Mouse (Mus musculus) kidney, embryonic 15.5 days (tissue): Measurements from ENCODE around the gene Hnrnpu. TPM values are rescaled to one million over a fixed set of nuclear protein-coding genes. Genes with fewer than 3 reads are reported as not detected.
"Not testable (repeated sequence)": the region's sequence is repeated elsewhere in the genome, so short reads cannot be mapped to it uniquely, and the experiment has no call there.

Experiments
- ATAC-seq: fragments of 200-750 bp; cut with Nextera tagmentation; replicated peaks from 2 replicates; pipeline ENCODE4 v1.8.0; 2017; ENCODE audit warnings: moderate TSS enrichment; ENCODE audit not compliant: low FRiP score
- H3K27ac ChIP-seq: fragments of 300-500 bp; sonication (generic); 2 replicates; pipeline ENCODE4 v1.5.1; 2015; ENCODE audit warnings: mild to moderate bottlenecking, inconsistent platforms
- H3K27me3 ChIP-seq: fragments of 300-500 bp; sonication (generic); 2 replicates; pipeline ENCODE4 v1.6.1; 2015; ENCODE audit warnings: inconsistent platforms
- H3K36me3 ChIP-seq: fragments of 300-500 bp; sonication (generic); 2 replicates; pipeline ENCODE4 v1.6.1; 2015; ENCODE audit warnings: inconsistent platforms
- H3K4me1 ChIP-seq: fragments of 300-500 bp; sonication (generic); 2 replicates; pipeline ENCODE4 v1.6.1; 2015; ENCODE audit warnings: inconsistent platforms
- H3K4me2 ChIP-seq: fragments of 300-500 bp; sonication (generic); 2 replicates; pipeline ENCODE4 v1.6.1; 2015; ENCODE audit warnings: moderate library complexity, mild to moderate bottlenecking, inconsistent platforms
- H3K4me3 ChIP-seq: fragments of 300-500 bp; sonication (generic); replicated peaks from 2 replicates; pipeline ENCODE4 v1.5.1; 2015; ENCODE audit warnings: mild to moderate bottlenecking, inconsistent platforms
- H3K9ac ChIP-seq: fragments of 300-500 bp; sonication (generic); 2 replicates; pipeline ENCODE4 v1.6.1; 2015; ENCODE audit warnings: mild to moderate bottlenecking, inconsistent platforms
- H3K9me3 ChIP-seq: fragments of 300-500 bp; sonication (generic); replicated peaks from 2 replicates; pipeline ENCODE4 v1.6.1; 2016; ENCODE audit warnings: inconsistent platforms
- WGBS: fragments of 180-500 bp; shearing (Covaris S2); methylation state at CpG from one replicate; pipeline ENCODE4 v1.1.7; 2015; ENCODE audit warnings: mixed read lengths; 5-methylcytosine and 5-hydroxymethylcytosine counted together
- polyA plus RNA-seq: library from polyadenylated mRNA; unstranded; fragments of >200 nt; fragmentation: Nextera tagmentation; extraction: Ambion mirVana; gene quantifications from 2 replicates; pipeline ENCODE4 v1.2.1, GENCODE M21; 2015

Hnrnpu gene
- polyA plus RNA-seq, 1 experiment from 2014 or later, result 407 TPM

DNA sequence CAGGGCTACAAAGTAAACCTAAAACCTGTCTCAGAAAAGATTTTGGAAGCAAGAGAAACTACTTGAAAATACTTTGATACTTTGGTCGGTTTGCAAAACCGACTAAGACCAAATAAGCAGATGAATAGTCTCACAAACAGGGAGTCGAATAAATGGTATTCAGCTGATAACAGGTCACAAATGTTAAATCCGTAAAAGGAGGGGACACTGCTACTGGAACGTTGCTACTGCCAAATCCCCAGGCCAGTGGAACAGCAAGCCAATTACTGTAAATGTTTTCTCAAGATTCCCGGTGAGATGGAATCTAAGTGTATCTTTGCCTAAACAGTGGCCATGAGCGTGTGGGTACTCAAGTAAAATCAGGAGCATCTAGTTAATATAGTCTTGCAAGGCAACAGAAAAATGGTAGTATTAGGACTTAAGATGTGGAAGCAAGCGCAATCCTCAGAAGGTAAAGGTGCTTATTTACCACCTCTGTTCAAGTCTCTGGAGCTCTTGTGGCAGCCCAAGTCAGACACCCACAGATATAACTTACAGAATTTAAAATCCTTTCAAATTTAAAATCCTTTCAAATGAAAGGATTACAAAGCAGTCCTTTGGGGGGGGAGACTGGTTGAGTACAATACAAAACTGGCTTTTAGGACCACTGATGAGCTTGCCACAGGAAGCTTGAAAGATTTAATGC is 17.4 kb downstream of the Hnrnpu start:
- Histone ChIP-seq H3K36me3 (peaks cover 43% of the 10 kb centered on the region), H3K27me3 (no peaks in the 10 kb centered on the region), H3K27ac (peak overlapping the region; percentile 100), H3K9ac (peak overlapping the region; percentile 80), H3K4me2 (peak overlapping the region; percentile 63), H3K4me3 (peak overlapping the region; percentile 71), H3K4me1 (peaks cover 30% of the 10 kb centered on the region), H3K9me3 (no peaks in the 10 kb centered on the region)
- WGBS, result 15% methylated on average over 8 of the region's 8 CpGs
- ATAC-seq, result no peak

DNA sequence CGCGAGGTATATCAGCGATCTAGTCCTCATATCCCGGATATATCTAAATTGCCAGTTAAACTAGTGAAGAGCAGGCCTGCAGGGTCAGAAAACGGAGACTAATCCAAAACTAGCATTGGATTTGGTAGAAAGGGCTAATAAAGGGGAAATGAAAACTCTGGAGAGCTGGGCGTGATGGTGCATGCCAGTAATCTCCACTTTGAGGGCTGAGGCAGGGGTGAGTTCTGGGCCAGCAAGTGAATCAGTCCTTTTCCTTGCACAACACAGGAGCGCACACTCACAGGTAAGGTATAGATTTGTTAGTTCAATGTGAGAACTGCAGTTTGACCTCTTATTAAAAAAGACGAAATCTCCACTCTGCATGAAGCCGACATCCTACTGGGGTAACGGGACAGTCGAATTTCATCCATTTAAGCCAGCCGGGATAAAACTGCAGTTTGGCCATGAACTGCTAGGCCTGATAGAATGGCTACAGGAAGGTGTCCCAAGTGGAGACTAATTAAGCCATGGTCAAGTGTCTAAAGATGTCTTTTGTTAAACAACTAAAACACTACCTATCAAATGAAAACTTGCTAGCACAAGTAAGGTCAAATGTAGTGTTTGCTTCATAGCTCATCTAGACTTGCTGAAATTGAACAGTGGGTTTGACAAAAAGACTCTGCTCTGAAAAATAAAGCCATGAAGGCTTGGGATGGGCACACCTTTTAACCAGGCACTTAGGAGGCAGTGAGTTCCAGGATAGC is 18.1 kb downstream of the Hnrnpu start:
- Histone ChIP-seq H3K4me2 (peak overlapping the region; percentile 63), H3K4me3 (peak overlapping the region; percentile 71), H3K9me3 (no peaks in the 10 kb centered on the region), H3K36me3 (peaks cover 36% of the 10 kb centered on the region), H3K4me1 (peaks cover 30% of the 10 kb centered on the region), H3K27ac (peak overlapping the region; percentile 100), H3K9ac (peak overlapping the region; percentile 80), H3K27me3 (no peaks in the 10 kb centered on the region)
- under 1% methylated on average over 12 of the region's 12 CpGs for WGBS
- peak; percentile 40 for ATAC-seq

DNA sequence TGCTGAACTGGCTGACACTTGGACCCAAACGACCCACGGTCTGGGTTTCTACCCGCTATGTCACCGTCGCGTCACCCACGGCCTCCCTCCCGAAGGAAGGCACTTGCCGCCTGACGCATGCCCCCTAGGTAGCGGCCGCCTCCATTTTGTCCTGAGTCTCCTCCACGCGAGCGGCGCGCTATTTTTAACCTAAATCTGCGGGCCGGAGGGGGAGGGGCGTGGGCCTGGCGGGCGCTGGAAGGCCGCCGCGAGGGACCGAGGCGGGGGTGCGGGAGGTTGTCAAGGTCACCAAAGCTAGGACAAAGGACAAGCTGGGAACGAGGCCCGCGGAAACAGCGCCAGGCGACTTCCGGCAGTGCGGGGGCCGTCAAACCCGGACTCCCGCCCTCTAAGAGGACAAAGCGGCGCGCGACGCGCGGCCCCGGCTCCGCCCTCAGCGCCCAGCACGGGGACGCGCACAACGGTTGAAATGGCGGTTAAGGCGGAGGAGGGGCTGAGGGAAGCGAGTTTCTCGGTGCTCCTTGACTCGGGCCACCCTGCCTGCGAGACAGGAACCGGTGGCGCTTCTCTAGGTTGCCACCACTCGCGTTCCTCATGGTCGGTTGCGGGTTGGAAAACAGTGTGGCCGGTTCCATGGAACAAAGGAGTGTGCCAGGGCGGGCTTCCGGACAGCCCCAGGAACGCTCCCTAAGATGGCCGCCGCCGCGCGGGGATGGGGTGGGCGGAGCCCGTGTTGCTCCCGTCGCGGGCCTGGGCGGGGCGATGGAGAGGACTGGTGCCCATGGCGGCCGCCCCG is 19.0 kb downstream of the Hnrnpu start, which contains the start of gene Cox20:
TSS of gene Cox20 (plus strand) at position 742 of the 796 bp plus-strand sequence.
- H3K36me3 ChIP-seq, result peaks cover 31% of the 10 kb centered on the region
- under 1% methylated on average over 80 of the region's 83 CpGs for WGBS
- peak within 1 kb of the TSS; percentile 100 for H3K27ac ChIP-seq
- peaks cover 30% of the 10 kb centered on the region for H3K4me1 ChIP-seq
- no peaks in the 10 kb centered on the region for H3K27me3 ChIP-seq
- H3K4me3 ChIP-seq, result peak within 1 kb of the TSS; percentile 71
- H3K9ac ChIP-seq, result peak within 1 kb of the TSS; percentile 80
- peak; percentile 96 for ATAC-seq
- H3K9me3 ChIP-seq, result no peaks in the 10 kb centered on the region
- peak within 1 kb of the TSS; percentile 63 for H3K4me2 ChIP-seq

DNA sequence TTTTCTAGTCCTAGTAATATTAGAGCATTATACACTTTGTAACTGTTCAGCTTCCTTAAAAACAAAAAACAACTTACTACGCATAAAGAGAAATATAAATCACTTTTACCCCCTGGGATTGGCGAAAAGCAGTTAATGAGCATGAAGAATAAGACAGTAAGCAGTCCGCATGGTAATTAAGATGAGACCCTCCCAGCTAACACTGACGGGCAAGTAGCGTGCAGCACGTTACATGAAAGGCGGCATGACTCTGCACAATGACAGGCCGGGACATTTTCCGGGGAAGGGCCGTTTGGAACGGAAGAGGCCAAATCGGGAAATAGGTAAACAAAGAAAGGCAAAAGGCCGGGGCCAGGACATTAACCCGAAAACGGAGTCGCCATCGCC is 19.6 kb downstream of the Hnrnpu start:
- H3K4me1 ChIP-seq, result peaks cover 29% of the 10 kb centered on the region
- peak overlapping the region; percentile 63 for H3K4me2 ChIP-seq
- no peaks in the 10 kb centered on the region for H3K9me3 ChIP-seq
- WGBS, result 0% methylated on average over 17 of the region's 17 CpGs
- peak overlapping the region; percentile 71 for H3K4me3 ChIP-seq
- peak overlapping the region; percentile 80 for H3K9ac ChIP-seq
- no peaks in the 10 kb centered on the region for H3K27me3 ChIP-seq
- ATAC-seq, result peak; percentile 77
- H3K36me3 ChIP-seq, result peaks cover 25% of the 10 kb centered on the region
- H3K27ac ChIP-seq, result peak overlapping the region; percentile 100

DNA sequence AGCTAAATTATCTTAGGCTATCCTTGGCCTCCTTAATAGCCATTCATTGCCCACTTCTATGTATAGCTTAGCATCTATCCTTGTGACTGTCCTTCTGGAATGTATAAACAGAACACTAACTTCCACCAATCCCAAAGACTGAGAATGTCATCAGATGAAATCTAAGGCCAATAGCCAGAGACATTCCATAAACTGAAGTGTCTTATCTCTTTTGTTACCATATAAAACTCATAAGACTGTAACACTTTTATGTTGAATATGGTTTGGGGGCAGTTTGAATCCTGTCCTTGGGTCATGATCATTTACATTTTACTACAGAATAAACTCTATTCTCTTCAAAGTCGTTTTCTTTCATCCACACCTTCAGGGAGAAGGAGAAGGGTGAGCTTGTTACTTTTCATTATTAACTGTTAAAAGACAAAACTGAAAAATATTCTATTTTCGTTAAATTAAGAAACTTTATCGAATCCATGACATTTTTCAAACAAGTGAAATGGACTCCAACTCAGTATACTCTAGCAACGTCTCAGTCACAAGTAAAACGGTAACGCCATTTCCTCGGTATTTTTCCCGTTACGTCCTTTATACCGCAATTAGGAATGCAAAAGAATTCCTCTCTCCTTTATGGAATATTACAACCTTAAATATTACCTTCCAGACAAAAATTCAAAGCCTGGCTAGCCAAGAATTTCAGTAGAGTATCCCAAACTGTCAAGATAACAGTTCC is 20.2 kb downstream of the Hnrnpu start:
- Histone ChIP-seq H3K9ac (peak overlapping the region; percentile 80), H3K9me3 (no peaks in the 10 kb centered on the region), H3K4me1 (peaks cover 23% of the 10 kb centered on the region), H3K27ac (peak overlapping the region; percentile 100), H3K4me3 (peak overlapping the region; percentile 71), H3K27me3 (no peaks in the 10 kb centered on the region), H3K4me2 (peak overlapping the region; percentile 63), H3K36me3 (peaks cover 19% of the 10 kb centered on the region)
- no peak for ATAC-seq
- 41% methylated on average over 10 of the region's 10 CpGs for WGBS

DNA sequence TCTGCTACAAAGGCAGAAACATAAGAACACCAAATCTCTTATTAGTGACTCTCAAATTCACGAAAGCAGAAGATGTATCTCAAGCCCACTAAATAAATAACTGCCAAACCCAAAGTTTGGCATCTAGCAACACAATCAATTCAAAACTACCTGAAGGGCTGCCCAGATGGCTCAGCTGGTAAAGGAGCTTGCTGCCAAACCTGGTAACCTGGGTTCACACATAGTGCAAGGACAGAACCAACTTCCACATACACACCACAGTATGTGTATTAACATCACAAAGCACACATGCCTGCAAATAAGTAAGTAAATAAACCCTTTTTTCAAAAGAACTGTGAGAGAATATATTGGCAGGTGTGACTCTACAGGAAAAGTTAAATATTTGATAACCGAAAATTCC is 23.4 kb downstream of the Hnrnpu start:
- Histone ChIP-seq H3K4me2 (no peak overlapping the region), H3K27me3 (no peaks in the 10 kb centered on the region), H3K4me3 (no peak overlapping the region), H3K4me1 (peaks cover 5% of the 10 kb centered on the region), H3K9ac (no peak overlapping the region), H3K36me3 (no peaks in the 10 kb centered on the region), H3K9me3 (no peaks in the 10 kb centered on the region), H3K27ac (no peak overlapping the region)
- 93% methylated on average over 2 of the region's 2 CpGs for WGBS
- no peak for ATAC-seq

DNA sequence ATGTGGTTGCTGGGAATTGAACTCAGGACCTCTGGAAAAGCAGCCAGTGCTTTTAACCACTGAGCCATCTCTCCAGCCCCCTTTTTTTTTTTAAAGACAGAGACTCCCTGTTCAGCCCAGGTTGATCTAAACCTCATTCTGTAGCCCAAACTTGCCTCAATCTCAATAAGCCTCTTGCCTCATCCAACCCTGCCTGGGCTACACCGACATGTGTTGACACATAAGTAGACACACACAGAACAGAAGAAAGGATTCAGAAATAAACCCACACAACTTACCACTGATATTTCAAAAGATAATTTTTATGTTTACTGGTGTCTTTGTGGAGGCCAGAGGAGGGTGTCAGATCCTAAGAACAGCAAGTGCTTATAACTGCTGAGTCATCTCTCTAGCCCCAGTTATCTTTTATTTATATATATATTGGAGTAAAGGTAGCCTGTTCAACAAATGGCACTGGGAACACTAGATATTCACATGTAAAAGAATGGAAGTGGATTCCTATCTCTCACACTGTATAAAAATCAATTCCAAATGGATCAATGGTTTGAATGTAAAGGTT is 24.5 kb downstream of the Hnrnpu start:
- Histone ChIP-seq H3K4me3 (no peak overlapping the region), H3K27me3 (no peaks in the 10 kb centered on the region), H3K27ac (no peak overlapping the region), H3K4me2 (no peak overlapping the region), H3K36me3 (no peaks in the 10 kb centered on the region), H3K4me1 (peaks cover 5% of the 10 kb centered on the region), H3K9ac (no peak overlapping the region), H3K9me3 (no peaks in the 10 kb centered on the region)
- ATAC-seq, result no peak
- WGBS, result 97% methylated on average over 1 of the region's 1 CpGs

DNA sequence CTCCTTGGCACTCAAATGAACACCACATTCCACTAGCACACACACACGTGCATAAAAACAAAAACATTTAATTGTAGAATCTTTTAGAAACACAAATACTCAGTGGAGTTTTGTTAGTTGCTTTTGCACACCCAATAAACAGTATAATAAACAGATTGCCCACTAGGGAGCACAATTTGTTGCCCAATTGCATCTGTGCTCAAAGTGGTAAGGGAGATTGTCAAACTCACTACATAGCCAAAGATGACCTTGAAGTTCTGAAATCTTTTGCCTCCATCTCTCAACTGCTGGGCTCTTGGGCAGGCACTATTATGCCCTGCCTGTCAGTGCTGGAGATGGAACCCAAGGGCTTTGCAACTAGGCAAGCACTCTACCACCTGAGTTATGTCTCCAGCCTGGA is 27.5 kb downstream of the Hnrnpu start:
- Histone ChIP-seq H3K4me2 (no peak overlapping the region), H3K4me1 (no peaks in the 10 kb centered on the region), H3K27me3 (no peaks in the 10 kb centered on the region), H3K27ac (no peak overlapping the region), H3K36me3 (no peaks in the 10 kb centered on the region), H3K9ac (no peak overlapping the region), H3K4me3 (no peak overlapping the region), H3K9me3 (no peaks in the 10 kb centered on the region)
- 71% methylated on average over 1 of the region's 1 CpGs for WGBS
- ATAC-seq, result no peak

DNA sequence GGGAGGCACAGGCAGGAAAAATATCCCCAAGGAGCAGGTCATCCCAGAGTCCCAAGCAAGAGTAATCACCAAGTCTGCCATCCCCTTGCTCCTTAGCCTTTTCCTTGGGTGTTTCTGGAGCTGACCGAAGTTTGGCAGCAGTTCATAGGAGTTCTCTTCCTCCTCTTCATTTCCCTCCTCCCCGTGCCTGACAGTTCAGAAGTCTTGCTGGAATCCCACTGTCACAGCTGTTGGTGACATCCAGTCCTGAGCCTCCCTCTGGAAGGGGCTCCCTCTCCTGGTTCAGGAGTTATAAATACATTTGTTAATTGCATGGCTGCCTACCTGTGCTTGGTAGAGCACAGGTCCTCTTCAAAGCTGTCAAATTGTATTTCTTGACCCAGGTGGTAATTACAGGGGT is 28.1 kb downstream of the Hnrnpu start:
- Histone ChIP-seq H3K9me3 (no peaks in the 10 kb centered on the region), H3K27me3 (no peaks in the 10 kb centered on the region), H3K4me2 (no peak overlapping the region), H3K36me3 (no peaks in the 10 kb centered on the region), H3K4me3 (no peak overlapping the region), H3K9ac (no peak overlapping the region), H3K4me1 (no peaks in the 10 kb centered on the region), H3K27ac (no peak overlapping the region)
- ATAC-seq, result 0 out of 2 replicates have a peak, but pooled peaks have one; percentile 25
- 58% methylated on average over 2 of the region's 2 CpGs for WGBS

DNA sequence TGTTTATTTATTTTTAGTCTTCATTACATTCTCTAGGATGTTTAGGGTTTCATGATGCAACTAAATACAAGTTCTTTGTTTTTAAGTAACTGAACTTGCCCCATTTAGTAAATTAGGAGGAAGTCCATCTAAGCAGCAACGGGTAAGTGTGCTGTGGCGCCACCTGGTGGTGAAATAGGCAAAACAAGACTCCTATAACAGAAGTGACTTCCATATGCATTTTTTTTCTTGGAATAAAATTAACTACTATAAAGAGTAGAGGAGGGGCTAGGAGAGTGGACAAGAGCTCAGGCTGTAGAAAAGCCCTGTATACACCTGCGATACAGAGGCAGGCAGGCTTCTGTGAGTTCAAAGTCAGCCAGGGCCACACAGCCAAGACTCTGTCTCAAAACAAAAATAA is 34.2 kb downstream of the Hnrnpu start:
- Histone ChIP-seq H3K4me1 (no peaks in the 10 kb centered on the region), H3K4me2 (no peak overlapping the region), H3K4me3 (no peak overlapping the region), H3K27me3 (no peaks in the 10 kb centered on the region), H3K9ac (no peak overlapping the region), H3K9me3 (peaks cover 8% of the 10 kb centered on the region; the same call in 1 of the 2 replicates), H3K27ac (no peak overlapping the region), H3K36me3 (no peaks in the 10 kb centered on the region)
- 30% methylated on average over 3 of the region's 3 CpGs for WGBS
- ATAC-seq, result no peak

DNA sequence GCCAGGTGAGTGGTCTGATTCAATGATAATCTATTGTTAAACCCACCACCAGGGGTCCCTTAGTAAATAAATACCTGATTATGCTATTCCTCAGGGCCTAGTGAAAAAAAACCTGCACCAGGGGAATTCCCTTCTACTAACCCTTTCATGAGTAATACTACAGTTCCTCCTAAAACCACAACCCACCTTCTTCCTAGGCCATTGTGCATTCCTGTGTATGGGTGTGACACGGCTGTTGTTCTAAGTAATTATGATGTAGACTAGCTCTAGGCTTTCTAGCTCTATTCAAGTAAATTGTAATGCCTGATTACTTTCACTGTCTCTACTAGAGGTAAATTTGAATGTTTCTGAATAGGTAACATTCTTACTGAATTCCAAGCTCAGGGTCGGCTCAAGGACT is 36.3 kb downstream of the Hnrnpu start:
- not testable (repeated sequence) for H3K4me3 ChIP-seq, H3K36me3 ChIP-seq, H3K27me3 ChIP-seq, H3K9ac ChIP-seq, H3K4me2 ChIP-seq, H3K4me1 ChIP-seq, H3K27ac ChIP-seq, H3K9me3 ChIP-seq, ATAC-seq
- WGBS, result 87% methylated on average over 2 of the region's 2 CpGs
